Mouse (Mus musculus): ENCODE measurements at regions not wholly inside any gene's neighbourhood (a gene's known extent, or its start where the extent isn't known, plus 50 kb on each side); places are given as distances from the start of the nearest gene placed in this dataset.

GRCm38 (mm10) chr16:29725563-29725962 is 146.4 kb downstream of the Opa1 start:
- TF ChIP-seq CTCF (IDR thresholded peaks at IDR 0.05; ENCODE audit: low read depth, low read length): no peak
- no peak for TF ChIP-seq POLR2A (IDR thresholded peaks at IDR 0.05; ENCODE audit: extremely low read depth, insufficient read depth, low read length)
